7 mouse cellular contexts compared by ENCODE assay signal in the genomic region with DNA sequence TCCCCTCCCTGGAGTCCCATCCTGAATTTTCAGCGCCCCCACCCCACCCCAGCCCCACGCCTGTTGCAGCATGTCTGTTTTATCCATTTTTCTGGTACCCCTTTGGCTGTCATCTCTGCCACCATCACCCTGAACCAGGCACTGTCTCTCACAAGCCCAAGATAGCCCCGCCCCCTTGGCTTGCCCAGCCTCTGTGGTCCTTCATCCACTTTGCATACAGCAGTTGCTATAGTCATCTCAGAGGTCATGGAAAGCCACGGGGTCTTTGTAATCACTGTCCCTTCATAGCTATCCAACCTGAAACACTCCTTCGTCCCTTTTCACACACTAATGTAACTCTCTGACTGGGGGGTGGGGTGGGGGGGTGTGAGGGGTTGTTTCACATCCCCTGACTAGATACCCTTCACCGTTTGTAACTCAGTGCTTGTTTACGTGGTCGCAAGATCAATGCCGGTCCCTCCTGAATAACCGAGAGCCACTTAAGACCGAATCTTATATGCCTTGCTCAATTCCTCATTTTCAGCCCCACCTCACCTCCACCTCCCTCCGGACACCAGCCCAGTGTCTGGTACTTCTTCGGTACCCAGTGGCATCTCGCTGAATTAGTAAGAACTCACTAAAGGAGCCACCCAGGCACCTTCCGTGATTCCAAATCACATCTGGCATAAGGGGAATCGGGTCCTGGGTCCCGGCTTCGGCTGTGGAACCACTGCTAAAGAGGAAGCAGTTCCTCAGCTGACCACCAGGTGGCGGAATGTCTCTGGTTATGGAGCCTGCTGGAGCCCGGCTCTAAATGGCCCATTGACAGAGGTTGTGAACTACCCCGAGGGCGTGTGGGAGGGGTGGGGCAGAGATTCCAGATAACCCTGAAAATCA. TPM values are rescaled to one million over a fixed set of nuclear protein-coding genes. Genes with fewer than 3 reads are reported as not detected.
DNase-seq lines count a peak whose midpoint lies in the region; ATAC-seq and TF ChIP-seq lines count a peak whose summit lies in the region.

No protein-coding gene starts in this region.

- peak; percentile 53; the same call in 1 of the 2 replicates for ATAC-seq in embryonic facial prominence, embryonic 11.5 days (replicated peaks; ENCODE audit: insufficient number of reproducible peaks, low FRiP score, low TSS enrichment, low read depth)
- ATAC-seq in midbrain, embryonic 13.5 days = peak; percentile 84

- H3K27me3 ChIP-seq in embryonic facial prominence, embryonic 11.5 days (ENCODE audit: control insufficient read depth, insufficient read depth, low read length) = no peaks in the 10 kb centered on the region
- peaks cover 49% of the 10 kb centered on the region for H3K27me3 ChIP-seq in limb, embryonic 10.5 days (ENCODE audit: low read depth, poor library complexity, severe bottlenecking)
- H3K27me3 ChIP-seq in midbrain, embryonic 13.5 days = peaks cover 33% of the 10 kb centered on the region
- no peaks in the 10 kb centered on the region for H3K27me3 ChIP-seq in small intestine, adult 2 months (ENCODE audit: control insufficient read depth, insufficient read depth, low read length)

- peak; percentile 99 for TF ChIP-seq CTCF in small intestine, adult 2 months (IDR thresholded peaks at IDR 0.05; ENCODE audit: extremely low read depth, insufficient read length, insufficient replicate concordance, low read depth, low read length)

- H3K9ac ChIP-seq in embryonic facial prominence, embryonic 11.5 days (replicated peaks; ENCODE audit: low read length) = peak overlapping the region; percentile 22; the same call in 1 of the 2 replicates
- H3K9ac ChIP-seq in midbrain, embryonic 13.5 days (replicated peaks) = 0 out of 2 replicates have a peak overlapping the region, but pooled peaks have one; percentile 39

- DNase-seq in adrenal gland, postnatal 10 days = peak; percentile 93
- DNase-seq in embryonic facial prominence, embryonic 11.5 days (ENCODE audit: low spot score) = peak; percentile 95
- peak; percentile 85 to 93 for DNase-seq in heart, adult 18-20 months
- peak; percentile 91 for DNase-seq in kidney, adult 18-20 months
- DNase-seq in limb, embryonic 10.5 days (ENCODE audit: low spot score) = peak; percentile 94

- no peaks in the 10 kb centered on the region for H3K36me3 ChIP-seq in embryonic facial prominence, embryonic 11.5 days (replicated peaks; ENCODE audit: control insufficient read depth, insufficient read depth, low read depth, low read length)
- H3K36me3 ChIP-seq in limb, embryonic 10.5 days = no peaks in the 10 kb centered on the region
- H3K36me3 ChIP-seq in midbrain, embryonic 13.5 days = no peaks in the 10 kb centered on the region
- no peaks in the 10 kb centered on the region for H3K36me3 ChIP-seq in small intestine, adult 2 months (ENCODE audit: control insufficient read depth, insufficient read depth, low read length)

- peaks cover 5% of the 10 kb centered on the region; the same call in 1 of the 2 replicates for H3K4me1 ChIP-seq in embryonic facial prominence, embryonic 11.5 days (ENCODE audit: control insufficient read depth, insufficient read depth, low read length)
- H3K4me1 ChIP-seq in limb, embryonic 10.5 days = peaks cover 11% of the 10 kb centered on the region
- H3K4me1 ChIP-seq in midbrain, embryonic 13.5 days (replicated peaks) = peaks cover 12% of the 10 kb centered on the region; the same call in 1 of the 2 replicates
- peaks cover 3% of the 10 kb centered on the region; the same call in 1 of the 2 replicates for H3K4me1 ChIP-seq in small intestine, adult 2 months (ENCODE audit: control insufficient read depth, insufficient read depth, insufficient read length, low read length)

- H3K4me3 ChIP-seq in embryonic facial prominence, embryonic 11.5 days (ENCODE audit: low read depth, low read length) = no peak overlapping the region
- peak overlapping the region; percentile 24 for H3K4me3 ChIP-seq in limb, embryonic 10.5 days
- H3K4me3 ChIP-seq in midbrain, embryonic 13.5 days (replicated peaks) = 0 out of 2 replicates have a peak overlapping the region, but pooled peaks have one; percentile 17
- H3K4me3 ChIP-seq in small intestine, adult 2 months (ENCODE audit: low read depth, low read length) = no peak overlapping the region

- H3K27ac ChIP-seq in embryonic facial prominence, embryonic 11.5 days (replicated peaks; ENCODE audit: low read depth, low read length) = no peak overlapping the region
- no peak overlapping the region for H3K27ac ChIP-seq in limb, embryonic 10.5 days
- no peak overlapping the region for H3K27ac ChIP-seq in midbrain, embryonic 13.5 days
- no peak overlapping the region for H3K27ac ChIP-seq in small intestine, adult 2 months (ENCODE audit: insufficient read depth, low read depth, low read length)

- H3K4me2 ChIP-seq in embryonic facial prominence, embryonic 11.5 days (ENCODE audit: low read depth, low read length) = peak overlapping the region; percentile 29
- peak overlapping the region; percentile 45 for H3K4me2 ChIP-seq in midbrain, embryonic 13.5 days (replicated peaks)

- TF ChIP-seq POLR2A in small intestine, adult 2 months (IDR thresholded peaks at IDR 0.05; ENCODE audit: low read depth, low read length) = no peak

- H3K9me3 ChIP-seq in embryonic facial prominence, embryonic 11.5 days (replicated peaks; ENCODE audit: control insufficient read depth, low read length) = no peaks in the 10 kb centered on the region
- H3K9me3 ChIP-seq in limb, embryonic 10.5 days (replicated peaks) = no peaks in the 10 kb centered on the region
- no peaks in the 10 kb centered on the region for H3K9me3 ChIP-seq in midbrain, embryonic 13.5 days

- WGBS in embryonic facial prominence, embryonic 11.5 days = 16% methylated on average over 22 of the region's 22 CpGs
- WGBS in limb, embryonic 10.5 days = 16% methylated on average over 22 of the region's 22 CpGs
- WGBS in midbrain, embryonic 13.5 days = 13% methylated on average over 22 of the region's 22 CpGs
- WGBS in small intestine, adult 2 months = 12% methylated on average over 22 of the region's 22 CpGs

RNA-seq across cellular contexts. Expression of a gene that starts 19.2 kb away (rescaled TPM):
- 1 to 10 TPM; 2.8 to 2.9 TPM for total RNA-seq in adrenal gland, postnatal 10 days (2021)
- 0.85 and 1.1 TPM in 2 replicates for polyA plus RNA-seq in embryonic facial prominence, embryonic 11.5 days (2014; fragmentation: Nextera tagmentation; extraction: Ambion mirVana)
- total RNA-seq in heart, adult 18-20 months (2021) = 1 to 10 TPM; 5.0 to 6.4 TPM
- polyA plus RNA-seq in limb, embryonic 10.5 days (2016; fragmentation: Nextera tagmentation; extraction: Ambion mirVana) = 0.31 TPM in 2 replicates
- 0.39 and 0.46 TPM in 2 replicates for polyA plus RNA-seq in midbrain, embryonic 13.5 days (2015; fragmentation: Nextera tagmentation; extraction: Ambion mirVana)
- polyA plus RNA-seq in small intestine, adult 2 months (2012; rRNA removed) = 2.4 and 2.9 TPM in 2 replicates

RNA-seq across cellular contexts. Expression of a gene that starts 51.8 kb away (rescaled TPM):
- total RNA-seq in adrenal gland, postnatal 10 days (2021) = 10 to 100 TPM; 31.2 to 38.3 TPM
- 57.3 and 59.3 TPM in 2 replicates for polyA plus RNA-seq in embryonic facial prominence, embryonic 11.5 days (2014; fragmentation: Nextera tagmentation; extraction: Ambion mirVana)
- 10 to 100 TPM; 16.9 to 20.0 TPM for total RNA-seq in heart, adult 18-20 months (2021)
- polyA plus RNA-seq in limb, embryonic 10.5 days (2016; fragmentation: Nextera tagmentation; extraction: Ambion mirVana) = 65.4 and 78.6 TPM in 2 replicates
- polyA plus RNA-seq in midbrain, embryonic 13.5 days (2015; fragmentation: Nextera tagmentation; extraction: Ambion mirVana) = 41.1 and 43.2 TPM in 2 replicates
- polyA plus RNA-seq in small intestine, adult 2 months (2012; rRNA removed) = 119 and 327 TPM in 2 replicates

Comparison
In these comparisons a context has a peak if more than half of its experiments do, and no peak if none do; other contexts are left out.
1. H3K4me3 ChIP-seq: peak in limb, embryonic 10.5 days (single experiment) and midbrain, embryonic 13.5 days (single experiment); none in embryonic facial prominence, embryonic 11.5 days (single experiment) and small intestine, adult 2 months (single experiment).
2. Peak in every context shown above with its lines, with median percentiles within 50 percentile points of each other: DNase-seq.